Mouse (Mus musculus) v-Abl transformed pro-B cells (cell line): ENCODE data around the gene Serpinb6a.
"Not testable (repeated sequence)": the region's sequence is repeated elsewhere in the genome, so short reads cannot be mapped to it uniquely, and the experiment has no call there.

ENCODE experiments used
- in situ Hi-C, 2 experiments: fragments of 400-800 bp; cut with MboI; formaldehyde crosslinking; loops; one replicate each; pipeline ENCODE4 v1.15.1; 2025; ENCODE audit not compliant: unreplicated experiment in 2 of 2

The Serpinb6a gene

DNA sequence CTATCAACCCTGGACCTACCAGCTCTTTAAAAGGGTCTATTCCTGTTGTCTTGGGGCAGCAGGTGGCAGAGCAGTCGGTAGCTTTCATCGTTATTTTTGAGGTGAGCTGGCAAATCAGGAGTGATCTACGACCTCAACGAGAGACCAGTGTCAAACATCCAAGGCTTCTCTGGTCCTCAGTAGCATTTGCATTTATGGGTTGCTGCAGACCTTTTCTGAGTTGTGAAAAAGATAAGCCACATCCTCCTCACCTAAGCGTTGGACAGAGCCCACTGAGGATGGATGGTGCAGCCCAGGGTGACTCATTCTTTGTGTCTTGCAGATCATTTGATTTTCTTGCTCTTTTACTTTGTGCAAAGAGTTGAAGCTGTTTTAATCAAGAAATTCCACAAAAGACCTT, 464 bp upstream of the Serpinb6a start:
- in situ Hi-C loops, result no loop called here

DNA sequence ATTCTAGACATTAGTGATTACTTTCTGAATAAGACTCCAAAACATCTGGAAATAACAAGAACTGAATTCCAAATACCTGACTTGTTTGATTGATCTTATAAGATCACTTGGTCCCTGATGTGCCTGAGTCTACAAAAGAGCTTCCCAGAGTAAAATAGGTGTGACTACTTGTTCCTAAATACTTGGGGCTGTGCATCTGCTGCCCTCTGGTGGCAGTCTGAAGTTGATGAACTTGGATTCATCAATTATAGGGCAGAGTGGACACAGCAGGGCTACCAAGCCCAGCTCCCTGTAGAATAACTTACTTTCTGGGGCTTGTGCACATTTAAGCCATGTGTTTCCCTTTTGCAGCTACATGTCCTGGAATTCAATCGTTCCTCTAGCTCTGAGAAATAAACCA, 7.4 kb downstream of the Serpinb6a start:
- in situ Hi-C loops, result loop anchor here (5.0 to 25.0 kb wide), 2 partner anchors 33 to 1133 kb away; partner anchors contain the start of genes Nqo2 (in 2 of the 2) and Serpinb1a (in 1 of the 2)

DNA sequence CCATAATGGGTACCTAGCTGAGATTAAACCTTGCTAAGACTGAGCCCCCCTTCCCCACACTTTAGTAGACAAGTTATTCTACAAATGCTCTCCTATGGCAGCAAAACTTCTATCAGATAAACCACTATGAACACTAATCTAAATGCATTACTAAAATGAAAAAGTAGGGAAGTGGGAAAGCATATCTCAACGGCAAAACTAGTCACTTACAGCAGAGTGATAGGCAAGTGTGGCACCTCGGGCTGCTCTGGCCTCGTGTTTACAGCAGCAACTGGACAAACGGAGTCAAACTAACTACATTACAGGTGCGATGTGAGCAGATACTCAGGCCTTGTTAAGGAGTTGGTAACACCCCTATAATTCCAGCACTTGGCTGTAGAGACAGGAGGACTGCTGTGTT, 13.0 kb downstream of the Serpinb6a start:
- in situ Hi-C loops, result loop anchor here in 1 of 2 experiments (25.0 kb wide), 1 partner anchor 1127 kb away; the partner anchor contains the start of gene Serpinb1a

DNA sequence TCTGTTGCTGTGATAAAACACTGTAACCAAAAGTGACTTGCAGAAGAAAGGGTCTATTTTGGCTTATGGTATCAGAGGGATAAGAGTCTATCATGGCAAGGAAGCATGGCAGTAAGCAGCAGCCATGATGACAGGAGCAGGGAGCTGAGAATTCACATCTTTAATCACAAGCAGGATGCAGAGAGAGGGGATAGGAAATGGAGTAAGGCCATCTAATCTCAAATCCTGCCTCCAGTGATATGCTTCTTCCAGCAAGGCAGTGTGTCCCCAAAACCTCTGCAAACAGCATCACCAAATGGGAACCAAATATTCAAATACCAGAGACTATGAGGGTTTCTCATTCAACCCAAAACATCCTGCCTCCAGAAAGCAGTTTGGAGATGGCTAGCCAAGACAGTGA, 36.0 kb downstream of the Serpinb6a start:
- in situ Hi-C loops, result loop anchor here (10.0 to 25.0 kb wide), 4 partner anchors 188 to 908 kb away; partner anchors contain the start of gene Prpf4b (in 1 of the 2)

DNA sequence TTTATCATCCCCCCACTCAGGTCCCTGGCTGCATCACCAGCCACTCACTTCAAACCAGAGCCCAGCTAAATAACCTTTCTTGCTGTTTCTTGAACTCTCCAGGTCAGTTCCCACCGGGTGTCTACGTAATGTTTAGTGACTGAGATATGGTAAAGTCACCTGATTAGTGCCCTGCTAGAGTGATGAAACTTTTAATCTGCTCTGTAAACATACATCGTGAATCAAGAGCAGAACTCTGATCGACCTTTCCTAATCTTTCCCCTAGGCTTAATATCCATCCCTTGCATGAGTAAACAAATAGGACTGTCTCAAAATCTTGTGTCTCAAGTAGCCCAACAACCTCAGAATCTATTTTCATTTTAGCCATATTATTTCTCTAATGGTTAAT, 36.6 kb downstream of the Serpinb6a start:
- in situ Hi-C loops, result loop anchor here (10.0 to 25.0 kb wide), 4 partner anchors 189 to 909 kb away; partner anchors contain the start of gene Prpf4b (in 1 of the 2)

DNA sequence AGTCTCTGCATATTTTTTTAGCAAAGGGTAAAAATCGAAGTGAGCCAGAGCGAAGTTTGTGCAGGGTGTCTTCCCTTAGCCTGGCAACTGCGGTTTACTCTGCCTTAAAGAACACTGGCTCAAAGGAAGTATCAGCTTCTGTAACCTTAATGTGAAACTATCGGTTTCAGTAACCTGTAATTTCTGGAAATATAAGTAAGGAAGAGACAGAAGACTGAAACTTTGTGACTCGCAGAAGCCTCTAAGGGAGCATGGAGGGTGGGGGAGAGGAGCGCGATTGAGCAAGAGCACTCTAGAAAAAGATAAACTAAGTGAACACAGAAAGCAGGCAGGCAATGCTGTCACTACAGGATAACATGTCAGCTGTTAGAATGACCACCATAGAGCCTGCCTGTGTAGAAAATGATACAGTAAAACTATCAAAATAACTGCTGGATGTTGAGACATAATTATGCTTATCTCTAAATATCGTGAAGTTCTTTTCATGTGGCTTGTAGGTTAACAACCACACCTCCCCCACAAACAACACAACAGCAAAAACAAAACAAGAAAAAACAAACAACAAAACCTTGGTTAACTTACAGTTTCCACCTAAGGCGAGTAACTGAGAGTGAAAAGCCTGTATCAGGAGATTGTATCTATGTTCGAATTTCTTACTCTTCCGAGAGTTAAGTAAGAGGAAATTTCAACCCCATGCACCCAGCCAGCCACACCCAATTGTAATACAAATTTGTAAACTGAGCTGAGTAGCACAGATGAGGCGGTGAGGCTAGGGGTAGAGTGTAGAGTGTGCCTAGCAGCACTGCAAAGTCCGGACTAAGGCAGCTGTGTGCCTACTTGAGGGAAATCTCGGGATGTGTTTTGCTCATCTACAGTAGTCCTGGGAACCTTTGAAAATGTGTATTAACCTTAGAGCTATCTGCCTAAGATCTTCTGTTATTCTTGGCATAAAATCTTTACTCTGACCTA, 37.3 kb downstream of the Serpinb6a start:
- in situ Hi-C loops, result loop anchor here (10.0 to 25.0 kb wide), 4 partner anchors 189 to 909 kb away; partner anchors contain the start of gene Prpf4b (in 1 of the 2)

DNA sequence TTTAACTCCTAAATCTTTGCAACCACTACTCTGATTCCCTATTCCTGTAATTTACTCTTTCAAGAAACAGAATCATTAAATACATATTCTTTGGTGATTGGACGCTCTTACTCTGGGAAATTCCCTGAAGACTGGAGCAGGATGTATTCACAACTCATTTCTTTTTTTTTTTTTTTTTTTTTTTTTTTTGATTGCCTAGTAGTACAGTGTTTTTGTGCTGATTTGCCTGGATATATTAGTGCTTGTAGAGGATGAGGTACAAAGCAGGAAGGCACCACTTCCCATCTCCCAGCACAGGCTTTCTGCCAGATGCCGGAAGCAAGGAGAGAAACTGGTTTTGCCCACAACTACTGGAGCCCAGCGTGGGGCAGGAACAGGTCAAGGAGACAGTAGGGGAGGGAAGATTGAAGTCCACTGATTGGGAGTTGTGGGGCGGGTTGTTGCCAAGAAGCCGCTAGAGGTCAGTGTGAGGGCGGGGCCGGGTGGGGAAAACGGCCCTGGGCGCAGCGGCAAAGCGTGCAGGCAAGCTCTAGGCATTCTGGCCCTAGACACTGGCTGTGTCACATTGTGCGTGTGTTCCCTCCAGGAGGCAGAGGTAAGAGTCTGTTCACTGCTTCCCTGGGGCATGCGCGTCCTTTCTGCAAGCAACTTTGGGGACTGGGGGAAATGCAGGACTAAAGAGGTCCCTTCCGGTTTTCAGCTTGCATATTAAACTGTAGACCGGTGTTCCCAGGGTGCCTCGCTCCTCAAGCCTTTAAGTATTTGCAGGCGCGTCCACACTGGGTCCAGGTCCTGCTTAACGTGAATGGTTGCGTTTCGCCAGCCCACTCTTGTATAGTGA, 38.2 kb downstream of the Serpinb6a start, which contains the start of gene Nqo2:
Gene Nqo2 (plus strand): TSS at position 482 of the 841 bp plus-strand sequence.
- in situ Hi-C loops, result loop anchor here (5.0 to 25.0 kb wide), 5 partner anchors 33 to 910 kb away; partner anchors contain the start of gene Prpf4b (in 1 of the 2)

DNA sequence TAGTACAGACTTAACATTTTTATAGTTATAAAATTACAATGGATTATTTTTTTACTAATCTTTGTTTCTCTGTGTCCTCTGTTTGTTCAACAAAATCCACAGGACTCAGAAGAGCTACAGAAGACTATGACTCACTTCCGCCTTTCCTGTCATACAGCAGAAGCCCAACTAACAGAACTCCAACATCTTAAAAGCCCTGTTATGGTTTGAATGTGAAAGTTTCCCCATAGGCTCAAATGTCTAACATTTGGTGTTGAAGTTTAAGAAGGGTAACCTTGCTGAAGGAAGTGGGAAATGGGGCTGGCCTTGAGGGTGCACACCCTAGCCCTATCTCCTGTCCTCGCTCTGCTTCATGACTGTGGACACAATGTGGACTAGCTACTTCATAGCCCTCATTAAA, 42.8 kb downstream of the Serpinb6a start:
- in situ Hi-C loops, result loop anchor here (5.0 to 25.0 kb wide), 6 partner anchors 38 to 915 kb away; partner anchors contain the start of gene Prpf4b (in 1 of the 2)

DNA sequence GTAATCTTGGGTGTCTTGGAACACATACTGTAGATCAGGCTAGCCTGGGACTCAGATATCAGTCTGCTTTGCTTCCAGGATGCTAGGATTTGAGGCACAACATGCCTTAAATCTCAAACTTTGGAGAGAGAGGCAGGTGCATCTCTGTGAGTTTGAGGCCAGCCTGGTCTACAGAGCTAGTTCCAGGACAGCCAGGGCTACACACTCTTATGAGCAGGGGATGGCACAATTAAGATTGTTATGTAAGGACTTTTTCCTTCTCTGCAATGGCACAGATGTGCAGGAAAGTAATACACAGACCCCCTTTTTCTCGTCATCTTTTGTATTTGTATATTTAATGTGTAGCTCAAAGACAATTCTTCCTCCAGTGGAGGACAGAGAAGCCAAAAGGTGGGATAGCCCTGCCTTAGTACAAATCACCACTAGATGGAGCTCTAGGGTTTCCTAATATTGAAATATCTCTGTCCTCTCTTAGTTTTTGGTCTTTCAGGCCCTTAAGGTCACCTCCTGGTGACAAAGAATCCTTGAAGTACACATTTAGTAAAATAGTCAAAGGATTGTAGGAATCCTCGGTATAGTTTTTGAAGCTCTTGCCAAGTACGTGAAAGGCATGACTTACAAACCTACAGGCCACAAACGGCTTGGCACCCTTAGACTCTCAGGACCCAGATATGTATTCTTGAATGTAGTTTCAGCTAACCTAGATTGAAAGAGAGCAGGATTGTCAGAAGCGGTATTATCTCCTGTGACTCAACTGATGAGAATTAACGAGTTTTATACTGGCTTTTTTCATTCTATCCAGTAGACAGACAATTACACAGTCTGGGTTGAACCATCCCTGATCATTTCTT, 45.8 kb downstream of the Serpinb6a start:
- in situ Hi-C loops, result loop anchor here (10.0 to 25.0 kb wide), 3 partner anchors 678 to 906 kb away; no protein-coding TSS in a partner anchor

DNA sequence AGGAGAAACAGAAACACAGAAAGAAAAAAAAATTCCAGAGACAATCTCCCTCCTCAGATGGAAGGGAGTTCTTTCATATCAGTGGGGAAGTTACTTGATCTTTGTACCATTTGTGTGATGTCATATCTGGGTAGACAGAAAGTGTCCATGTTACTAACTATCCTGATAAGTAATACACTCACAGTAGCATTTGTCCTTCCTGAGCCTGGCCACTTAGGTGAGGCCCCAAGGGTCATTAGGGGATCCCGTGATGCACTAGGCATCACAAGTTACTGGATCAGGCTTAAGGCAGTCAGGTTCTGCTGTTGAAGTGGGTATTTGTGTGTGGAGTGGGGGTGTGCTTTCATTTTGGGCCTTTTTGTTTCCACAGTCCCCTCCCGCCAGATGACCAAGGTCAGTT, 49.6 kb downstream of the Serpinb6a start:
- in situ Hi-C loops, result loop anchor here (10.0 to 25.0 kb wide), 3 partner anchors 682 to 909 kb away; no protein-coding TSS in a partner anchor

DNA sequence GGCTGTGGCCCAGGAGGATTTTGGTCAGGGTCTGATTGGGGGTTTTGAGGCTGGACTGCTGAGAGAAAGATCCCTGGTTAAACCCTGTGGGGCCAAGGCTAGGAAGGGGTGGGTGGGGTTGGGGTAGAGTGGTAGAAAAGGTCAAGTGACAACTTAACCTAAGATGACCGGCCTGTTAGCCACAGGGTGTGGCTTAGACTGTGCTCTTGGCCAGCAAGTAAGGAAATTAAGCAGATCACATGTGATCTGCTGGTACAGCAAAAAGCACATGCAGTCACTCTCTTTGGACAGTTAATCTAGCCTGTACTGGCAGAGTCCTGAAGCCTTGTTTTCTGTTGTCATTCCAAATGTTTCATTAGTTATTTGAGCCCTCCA, 50.5 kb downstream of the Serpinb6a start:
- in situ Hi-C loops, result loop anchor here (10.0 to 25.0 kb wide), 3 partner anchors 683 to 910 kb away; no protein-coding TSS in a partner anchor

DNA sequence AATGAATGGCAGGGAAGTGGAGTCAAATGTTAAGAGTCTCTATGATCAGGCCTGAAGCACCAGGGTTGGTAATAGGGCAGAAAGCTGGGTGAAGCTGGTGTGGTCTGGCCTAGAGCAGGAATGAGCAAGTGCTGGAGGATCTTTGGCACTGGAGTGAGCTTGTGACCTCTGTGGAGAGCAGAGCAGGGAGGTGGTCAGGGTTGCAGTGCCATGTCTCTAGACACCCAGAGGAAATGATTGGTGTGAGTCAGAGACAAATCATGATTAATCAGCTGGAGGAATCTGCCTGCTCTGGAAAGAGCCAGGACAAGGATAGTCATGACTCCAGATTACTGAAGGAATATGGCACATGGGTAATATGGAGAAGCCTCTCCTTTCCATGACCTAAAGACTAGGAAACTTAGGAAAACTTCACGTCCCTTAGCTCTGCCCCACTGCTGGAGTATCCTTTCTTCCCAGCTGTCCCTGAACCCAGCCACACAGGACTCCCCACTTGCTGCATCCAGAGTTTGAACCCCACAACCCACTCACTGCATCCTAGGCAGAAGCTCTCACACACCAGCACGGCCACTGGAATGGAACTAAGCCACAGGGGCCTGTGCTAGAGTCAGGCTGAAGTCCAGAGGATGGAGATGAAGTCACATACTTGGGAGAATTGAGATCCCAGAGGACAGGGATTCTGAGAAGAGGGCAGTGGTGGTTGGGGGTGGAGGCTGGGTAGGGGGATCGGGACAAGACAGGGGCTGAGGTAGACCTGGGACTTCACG, 51.1 kb downstream of the Serpinb6a start:
- in situ Hi-C loops, result loop anchor here (10.0 to 25.0 kb wide), 3 partner anchors 683 to 911 kb away; no protein-coding TSS in a partner anchor

DNA sequence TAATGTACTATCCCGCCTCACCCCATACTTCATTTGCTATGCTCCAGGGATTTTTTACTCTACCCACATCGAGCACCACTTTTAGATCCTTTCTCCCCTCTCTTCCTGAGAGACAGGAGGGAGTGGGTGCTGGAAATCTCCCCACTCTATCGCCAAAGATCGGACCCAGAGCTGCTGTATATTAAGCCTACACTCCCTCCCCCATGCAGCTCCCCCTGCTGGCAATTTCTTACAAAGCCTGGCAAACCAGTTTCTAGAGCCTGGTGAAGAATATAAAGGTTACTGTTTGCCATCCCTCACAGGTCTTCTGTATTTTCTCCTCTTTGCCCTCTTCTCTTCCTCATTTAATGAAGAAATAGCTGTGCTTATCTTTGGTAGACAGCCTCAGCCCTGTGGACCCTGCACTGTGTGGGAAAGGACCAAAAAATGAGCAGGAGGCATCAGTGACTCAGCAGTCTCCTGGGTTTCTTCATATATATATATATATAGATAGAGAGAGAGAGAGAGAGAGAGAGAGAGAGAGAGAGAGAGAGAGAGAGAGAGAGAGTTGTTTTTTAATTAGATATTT, 60.3 kb downstream of the Serpinb6a start:
- in situ Hi-C loops, result no loop called here

DNA sequence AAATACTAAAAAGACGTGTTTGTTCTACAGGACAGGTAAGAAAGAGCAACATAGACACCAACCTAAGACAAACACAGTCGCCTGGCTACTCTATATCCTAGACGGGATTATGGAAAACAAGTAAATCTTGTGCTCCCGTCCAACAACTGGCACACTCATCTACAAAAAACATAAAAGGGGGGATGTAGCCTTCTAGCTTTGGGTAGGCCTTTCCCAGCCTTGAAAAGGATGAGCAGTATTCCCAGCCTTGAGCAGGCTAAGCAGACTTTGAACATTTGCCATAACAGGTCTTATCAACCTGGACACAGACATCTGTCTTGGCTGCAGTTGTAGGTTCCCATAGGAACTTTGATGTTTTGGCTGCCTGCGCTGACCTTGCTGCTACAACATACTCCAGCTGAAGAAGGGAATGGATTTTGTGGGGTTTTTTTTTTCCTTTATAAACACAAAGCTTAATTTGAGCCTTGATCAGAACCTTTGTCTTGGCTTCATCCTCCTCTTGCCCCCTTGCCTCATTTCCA, 61.2 kb downstream of the Serpinb6a start:
- in situ Hi-C loops, result no loop called here

DNA sequence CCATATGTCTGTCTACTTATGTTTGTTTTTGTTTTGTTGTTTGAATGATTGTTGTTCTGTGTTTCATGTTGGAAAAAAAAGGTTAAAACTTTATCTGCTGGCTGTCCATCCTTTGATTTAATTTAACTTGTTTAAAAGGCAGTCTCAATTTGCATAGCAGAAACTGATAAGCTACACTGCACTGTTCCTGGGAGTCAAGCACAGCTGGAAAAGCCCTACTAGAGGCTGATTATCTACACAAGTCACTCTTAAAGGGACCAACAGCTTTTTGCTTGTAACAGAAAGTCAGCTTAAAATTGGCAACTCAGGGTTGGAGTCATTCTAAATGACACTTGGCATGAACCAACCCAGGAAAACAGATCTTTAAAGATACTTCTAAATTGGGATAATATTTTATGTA, 65.0 kb downstream of the Serpinb6a start:
- in situ Hi-C loops, result not testable (repeated sequence)

DNA sequence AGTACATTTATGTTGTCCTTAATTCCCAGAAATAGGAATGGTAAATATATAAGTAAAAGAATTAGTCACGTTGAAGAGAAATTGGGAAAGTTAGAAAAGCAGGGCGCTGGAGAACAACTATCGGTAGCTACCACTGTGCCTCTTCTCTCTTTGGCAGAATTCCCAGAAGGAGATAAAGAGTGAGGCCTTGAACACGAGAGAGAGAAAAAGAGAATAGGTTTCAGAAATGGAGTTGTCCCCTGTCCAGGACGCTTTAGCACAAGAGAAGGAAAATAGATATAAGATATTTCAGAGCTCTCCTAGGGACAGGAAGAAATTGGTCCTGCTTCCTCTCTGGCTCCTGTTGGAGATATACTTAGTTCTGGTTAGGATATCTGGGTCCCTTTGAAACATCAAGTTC, 65.4 kb downstream of the Serpinb6a start:
- in situ Hi-C loops, result no loop called here

DNA sequence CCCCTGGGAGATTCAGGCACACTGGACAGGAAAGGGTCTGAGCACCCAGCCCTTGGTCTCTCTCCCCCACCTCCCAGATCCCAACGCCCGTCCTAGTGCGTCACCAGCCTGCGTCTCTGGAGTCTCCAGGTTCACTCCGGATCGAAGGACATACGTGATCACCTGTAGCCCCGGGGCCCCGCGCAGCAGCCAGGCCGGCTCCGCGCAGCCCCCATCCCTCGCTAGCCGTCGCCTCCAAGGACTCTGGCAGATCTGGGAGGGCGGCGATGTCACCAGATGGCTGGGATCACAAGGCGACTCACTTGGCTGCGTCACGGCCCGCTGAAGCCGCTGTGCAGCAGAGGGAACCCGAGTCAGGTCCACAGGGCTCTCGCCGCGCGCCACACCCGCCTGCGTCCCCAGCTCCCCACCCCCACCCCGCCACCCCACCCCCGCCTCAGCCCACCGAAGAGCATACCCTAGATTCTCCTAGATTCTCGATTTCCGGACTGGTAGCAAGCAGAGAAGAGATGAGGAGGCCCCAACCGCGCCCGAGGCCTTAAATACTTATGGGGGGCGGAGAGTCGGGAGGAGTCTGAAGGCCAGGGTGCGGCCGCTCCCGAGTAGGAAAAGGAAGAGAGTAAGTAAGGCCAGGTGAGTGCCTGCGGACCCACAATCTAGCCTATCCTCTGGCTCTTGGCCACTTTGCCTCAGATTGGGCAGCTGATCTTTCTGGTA, 67.0 kb downstream of the Serpinb6a start:
- in situ Hi-C loops, result no loop called here
